Mouse (Mus musculus) effector memory CD4-positive, alpha-beta T cell, adult 7 months (primary cell): ENCODE data around the gene Amhr2. TPM values are rescaled to one million over a fixed set of nuclear protein-coding genes. Genes with fewer than 3 reads are reported as not detected.

Experiments
- polyA plus RNA-seq: library from polyadenylated mRNA; unstranded; fragments of 100-300 nt; shearing (Covaris generic); gene quantifications from one replicate; pipeline ENCODE4 v1.2.1, GENCODE M21; 2017

Amhr2 gene
- not detected for polyA plus RNA-seq

GRCm38 (mm10) chr15:102445146-102445545 is at the start of gene Amhr2:
TSS of gene Amhr2 (plus strand) at chr15:102445367.

DNA sequence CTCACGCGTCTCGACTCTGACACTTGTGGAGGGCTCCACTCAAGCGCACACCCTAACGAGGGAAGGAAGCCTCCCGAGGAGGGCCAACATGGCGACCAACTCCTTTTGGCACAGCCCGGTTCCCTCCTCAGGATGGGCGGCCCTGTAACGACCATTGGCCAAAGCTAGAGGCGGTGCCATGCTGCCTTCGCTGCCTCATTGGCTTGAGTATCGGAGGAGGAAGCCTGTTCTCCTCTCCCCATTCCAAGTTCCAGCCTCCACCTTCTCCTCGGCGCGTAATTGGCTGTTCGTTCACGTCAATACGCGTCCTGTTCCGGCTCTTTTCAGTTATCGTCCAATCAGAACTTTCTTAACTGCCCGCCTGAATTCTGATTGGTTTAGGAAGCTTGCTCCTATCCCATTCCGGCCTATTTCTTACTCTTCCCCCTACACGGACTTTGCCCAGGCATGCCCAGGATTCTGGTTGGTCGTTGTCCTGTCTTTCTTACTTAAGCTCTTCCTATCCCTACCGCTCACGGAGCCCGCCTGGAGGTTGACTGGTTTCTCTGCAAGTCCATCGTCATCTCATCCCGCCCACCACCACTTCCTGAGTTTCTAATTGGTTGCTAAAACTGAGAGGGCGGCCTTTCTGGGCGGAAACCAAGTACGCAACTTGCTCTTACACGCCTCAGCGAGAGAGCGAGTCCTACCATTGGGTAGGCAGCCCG is 39.5 kb upstream of the Amhr2 start, which contains the start of gene Sp1:
Gene Sp1 (plus strand): TSS at position 655 of the 707 bp plus-strand sequence.

GRCm38 (mm10) chr15:102458904-102459317 is 13.7 kb downstream of the Amhr2 start, which contains the start of gene Prr13:
TSS of gene Prr13 (plus strand) at chr15:102459028.

GRCm38 (mm10) chr15:102470183-102470604 is 25.0 kb downstream of the Amhr2 start, which contains the start of gene Pcbp2:
TSS of gene Pcbp2 (plus strand) at chr15:102470539.

GRCm38 (mm10) chr15:102503447-102503846 is 58.3 kb downstream of the Amhr2 start, which contains the start of gene Gm10337:
TSS of gene Gm10337 (plus strand) at chr15:102503722.

Other genes with a start within 250 kb of the Amhr2 start
- 74.4 TPM for gene Zfp740, start 242.1 kb upstream of the Amhr2 start, polyA plus RNA-seq
- 8.5 TPM for gene Csad, start 240.6 kb upstream of the Amhr2 start, polyA plus RNA-seq
- gene Itgb7, start 213.4 kb upstream of the Amhr2 start, polyA plus RNA-seq, result 1,327 TPM
- 18.4 TPM for gene Rarg, start 187.8 kb upstream of the Amhr2 start, polyA plus RNA-seq
- 0.40 TPM for gene Gm9918, start 174.8 kb upstream of the Amhr2 start, polyA plus RNA-seq
- 40.0 TPM for gene Mfsd5, start 165.9 kb upstream of the Amhr2 start, polyA plus RNA-seq
- 1.2 TPM for gene Espl1, start 149.1 kb upstream of the Amhr2 start, polyA plus RNA-seq
- 421 TPM for gene Pfdn5, start 119.3 kb upstream of the Amhr2 start, polyA plus RNA-seq
- 49.8 TPM for gene Myg1, start 113.7 kb upstream of the Amhr2 start, polyA plus RNA-seq
- gene Aaas, start 94.6 kb upstream of the Amhr2 start, polyA plus RNA-seq, result 42.9 TPM
- not detected for gene Sp7, start 78.2 kb upstream of the Amhr2 start, polyA plus RNA-seq
- gene Sp1, start 39.2 kb upstream of the Amhr2 start, polyA plus RNA-seq, result 17.0 TPM
- 682 TPM for gene Prr13, start 13.7 kb downstream of the Amhr2 start, polyA plus RNA-seq
- 99.4 TPM for gene Pcbp2, start 25.2 kb downstream of the Amhr2 start, polyA plus RNA-seq
- not detected for gene Gm10337, start 58.4 kb downstream of the Amhr2 start, polyA plus RNA-seq
- gene Map3k12, start 71.7 kb downstream of the Amhr2 start, polyA plus RNA-seq, result 6.5 TPM
- 56.5 TPM for gene Tarbp2, start 72.8 kb downstream of the Amhr2 start, polyA plus RNA-seq
- 1.7 TPM for gene Npff, start 79.6 kb downstream of the Amhr2 start, polyA plus RNA-seq
- not detected for gene Gm28047, start 179.7 kb downstream of the Amhr2 start, polyA plus RNA-seq
- gene Atf7, start 180.1 kb downstream of the Amhr2 start, polyA plus RNA-seq, result 30.2 TPM
- 13.8 TPM for gene Atp5g2, start 227.0 kb downstream of the Amhr2 start, polyA plus RNA-seq